Mouse (Mus musculus) liver, adult (tissue): ENCODE measurements at regions not wholly inside any gene's neighbourhood (a gene's known extent, or its start where the extent isn't known, plus 50 kb on each side); places are given as distances from the start of the nearest gene placed in this dataset.

Experiments used
- GATA4 ChIP-seq: IDR thresholded peaks from 2 replicates; pipeline ENCODE4 v1.6.1; 2014; ENCODE audit warnings: mild to moderate bottlenecking, low read length; ENCODE audit not compliant: insufficient replicate concordance

DNA sequence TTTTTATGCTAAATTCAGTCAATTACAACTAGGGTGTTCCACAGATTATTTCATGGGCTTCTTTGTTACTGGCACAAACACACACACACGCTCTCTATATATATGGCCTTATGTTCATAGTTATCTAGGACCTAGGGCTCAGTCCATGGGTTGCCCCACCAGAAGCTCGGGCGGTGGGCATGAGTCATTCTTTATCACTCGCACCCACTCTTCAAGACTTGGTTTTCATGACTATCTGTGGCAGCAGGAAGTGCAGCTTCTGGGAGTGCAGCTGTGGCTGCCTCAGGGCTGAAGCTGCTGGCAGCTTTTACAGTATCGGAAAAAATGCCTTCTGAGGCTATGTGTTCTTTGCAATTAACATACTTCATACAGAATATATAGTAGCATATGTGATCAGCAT, 198.7 kb downstream of the Ipo11 start:
- TF ChIP-seq GATA4 = no peak

DNA sequence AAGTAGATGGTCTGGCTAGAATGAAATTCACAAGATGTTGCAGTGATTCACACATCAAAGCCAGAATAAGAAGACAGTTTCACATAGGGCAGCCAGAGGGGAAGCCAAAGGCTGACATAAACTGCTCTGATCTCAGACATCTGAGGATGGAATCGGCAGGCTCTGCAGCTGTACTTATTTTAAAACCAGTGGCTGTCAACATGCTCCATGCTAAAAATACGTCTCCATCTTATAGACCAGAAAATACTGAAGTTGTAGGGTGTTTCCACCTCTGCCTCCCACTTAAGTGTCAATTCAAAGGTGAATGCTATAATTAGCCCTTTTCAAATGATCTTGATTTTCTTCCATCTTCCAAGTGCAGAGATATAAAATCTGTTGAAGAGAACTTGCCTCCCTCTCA, 202.4 kb downstream of the Ipo11 start:
- no peak for TF ChIP-seq GATA4

DNA sequence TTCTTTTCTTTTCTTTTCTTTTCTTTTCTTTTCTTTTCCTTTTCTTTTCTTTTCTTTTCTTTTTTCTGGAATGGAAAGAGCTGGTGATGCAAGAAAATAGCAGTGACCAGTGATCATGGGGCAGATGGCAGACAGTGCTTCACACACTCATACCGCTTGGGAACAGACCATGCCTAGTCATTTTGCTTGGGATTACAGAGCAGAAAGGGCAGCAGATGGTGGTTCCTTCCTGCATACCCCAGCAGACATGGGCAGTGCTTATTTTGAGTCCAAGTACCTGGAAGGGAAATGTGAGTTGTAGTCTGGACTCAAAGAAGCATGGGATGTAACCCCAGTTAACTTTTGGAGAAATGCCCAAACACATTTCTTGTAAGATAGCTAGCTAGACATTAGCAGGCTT, 203.9 kb downstream of the Ipo11 start:
- no peak for TF ChIP-seq GATA4

DNA sequence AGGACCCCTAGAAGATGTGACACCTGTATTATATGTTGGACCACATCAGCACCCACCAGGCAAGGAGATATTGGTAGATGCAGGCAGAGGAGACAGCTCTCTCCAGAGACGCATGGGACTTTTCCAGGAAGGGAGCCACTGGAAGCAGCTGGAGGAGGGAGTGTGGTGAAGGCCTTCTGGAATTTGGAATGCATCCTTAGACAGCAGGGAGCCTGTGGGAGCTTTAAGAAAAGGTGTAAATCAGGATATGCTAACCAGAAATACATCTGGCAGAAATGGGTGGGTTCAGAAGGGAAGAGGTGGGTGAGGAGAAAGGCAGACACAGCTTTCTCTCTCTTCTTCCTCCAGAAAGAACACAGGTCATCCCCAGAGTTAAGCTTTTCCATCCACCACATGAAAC, 213.4 kb downstream of the Ipo11 start:
- no peak for TF ChIP-seq GATA4

DNA sequence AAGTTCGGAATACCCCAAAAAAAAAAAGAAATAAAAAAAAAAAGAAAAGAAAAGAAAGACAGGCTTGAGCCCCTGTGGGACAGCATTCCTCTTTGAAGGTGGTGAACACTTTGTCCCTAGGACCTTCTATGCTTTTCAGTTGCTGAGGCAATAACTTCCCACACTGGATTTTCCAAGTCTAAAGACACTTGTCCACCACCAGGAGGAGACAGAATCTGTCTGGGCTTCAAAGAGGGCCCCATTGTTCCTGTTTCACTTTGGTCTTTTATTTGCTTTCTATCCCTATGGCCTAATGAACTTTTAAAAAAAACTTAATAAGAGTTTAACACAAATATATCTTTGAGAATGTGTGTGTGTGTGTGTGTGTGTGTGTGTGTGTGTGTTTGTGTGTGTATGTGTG, 215.6 kb downstream of the Ipo11 start:
- TF ChIP-seq GATA4 = no peak

DNA sequence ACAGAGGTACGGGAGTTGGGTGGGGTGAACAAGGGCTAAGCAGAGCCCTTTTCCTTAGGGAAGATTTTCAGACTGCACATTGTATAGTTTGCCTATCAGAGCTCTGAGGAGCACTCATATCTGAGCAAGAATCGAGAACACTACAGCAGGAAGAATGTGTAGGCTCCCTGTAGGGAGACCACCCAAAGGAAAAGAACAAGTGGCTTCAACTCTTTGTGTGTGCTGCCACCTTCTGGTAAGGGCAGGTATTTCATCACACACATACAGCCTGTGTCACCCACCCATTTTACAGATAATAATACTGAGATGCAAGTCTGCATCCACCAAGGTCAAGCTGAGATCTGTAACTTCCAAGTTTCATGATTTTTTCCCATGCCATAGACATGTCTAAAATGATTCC, 221.0 kb downstream of the Ipo11 start:
- no peak for TF ChIP-seq GATA4

DNA sequence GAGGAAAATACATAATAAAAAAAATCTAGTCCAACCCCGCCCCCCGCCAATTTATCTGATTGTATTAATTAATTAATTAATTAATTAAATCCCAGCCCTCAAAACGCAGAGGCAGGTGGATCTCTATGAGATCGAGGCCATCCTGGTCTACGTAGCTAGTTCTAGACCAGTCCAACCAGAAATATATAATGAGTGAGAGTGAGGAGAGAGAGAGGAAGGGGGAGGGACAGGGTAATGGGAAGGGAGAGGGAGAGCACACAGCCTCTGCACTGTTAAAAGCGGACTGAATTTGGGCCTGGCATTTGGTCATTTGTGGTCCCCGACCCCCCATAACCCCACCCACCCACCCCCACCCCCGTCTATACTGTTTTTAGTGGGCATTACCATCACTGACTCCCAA, 221.5 kb downstream of the Ipo11 start:
- TF ChIP-seq GATA4 = no peak

DNA sequence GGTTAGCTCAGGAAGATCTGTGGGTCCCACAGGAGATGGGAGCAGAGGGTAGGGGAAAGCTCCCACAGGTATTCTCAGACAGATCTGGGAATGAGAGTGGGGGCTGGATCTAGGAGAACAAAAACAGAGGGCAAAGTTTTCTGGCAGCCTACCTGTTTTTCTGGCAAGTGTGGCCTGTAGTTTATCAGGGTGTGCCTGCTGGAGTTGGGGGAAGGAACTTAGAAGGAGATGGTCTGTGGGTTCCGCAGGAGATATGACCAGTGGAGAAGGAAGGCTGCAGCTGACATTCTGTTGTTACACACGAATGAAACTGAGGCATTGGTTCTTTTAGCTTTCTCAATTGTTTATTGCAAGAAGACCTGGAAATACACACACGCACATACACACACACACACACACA, 226.2 kb downstream of the Ipo11 start:
- no peak for TF ChIP-seq GATA4

DNA sequence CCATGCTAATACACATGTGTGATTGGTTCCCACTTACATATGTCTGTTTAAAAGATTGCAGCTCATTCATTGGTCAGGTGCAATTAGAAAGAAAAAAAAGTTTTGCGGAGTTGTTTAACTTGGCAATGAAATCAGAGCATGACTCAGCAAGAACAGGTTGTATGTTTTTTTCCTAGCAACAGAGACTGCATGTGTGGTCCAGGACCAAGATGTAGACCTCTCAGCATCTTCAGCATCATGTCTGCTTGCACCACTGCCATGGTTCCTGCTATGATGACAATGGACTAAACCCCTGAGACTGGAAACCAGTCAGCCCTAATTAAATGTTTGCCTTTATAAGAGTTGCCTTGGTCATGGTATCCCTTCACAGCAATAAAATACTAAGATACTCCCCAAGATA, 236.4 kb downstream of the Ipo11 start:
- TF ChIP-seq GATA4 = no peak

DNA sequence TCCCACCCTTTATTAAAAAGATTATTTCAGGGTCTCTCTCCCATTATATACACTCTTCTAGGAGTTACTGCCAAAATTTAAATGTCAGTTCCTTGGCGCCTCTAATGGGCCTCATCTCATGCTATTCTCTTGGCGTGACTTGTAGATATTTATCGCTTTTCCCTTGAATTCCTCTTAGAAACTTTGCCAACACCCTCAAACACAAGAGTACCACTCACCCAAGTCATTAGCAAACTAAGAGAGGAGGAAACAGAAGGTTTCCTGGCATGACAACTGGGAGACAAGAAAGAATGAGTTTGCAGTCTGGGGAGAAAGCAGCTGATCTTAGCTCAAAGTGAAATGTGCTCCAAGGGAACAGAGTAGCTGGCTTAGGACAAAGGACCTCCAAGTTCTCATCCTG, 236.8 kb downstream of the Ipo11 start:
- no peak for TF ChIP-seq GATA4

DNA sequence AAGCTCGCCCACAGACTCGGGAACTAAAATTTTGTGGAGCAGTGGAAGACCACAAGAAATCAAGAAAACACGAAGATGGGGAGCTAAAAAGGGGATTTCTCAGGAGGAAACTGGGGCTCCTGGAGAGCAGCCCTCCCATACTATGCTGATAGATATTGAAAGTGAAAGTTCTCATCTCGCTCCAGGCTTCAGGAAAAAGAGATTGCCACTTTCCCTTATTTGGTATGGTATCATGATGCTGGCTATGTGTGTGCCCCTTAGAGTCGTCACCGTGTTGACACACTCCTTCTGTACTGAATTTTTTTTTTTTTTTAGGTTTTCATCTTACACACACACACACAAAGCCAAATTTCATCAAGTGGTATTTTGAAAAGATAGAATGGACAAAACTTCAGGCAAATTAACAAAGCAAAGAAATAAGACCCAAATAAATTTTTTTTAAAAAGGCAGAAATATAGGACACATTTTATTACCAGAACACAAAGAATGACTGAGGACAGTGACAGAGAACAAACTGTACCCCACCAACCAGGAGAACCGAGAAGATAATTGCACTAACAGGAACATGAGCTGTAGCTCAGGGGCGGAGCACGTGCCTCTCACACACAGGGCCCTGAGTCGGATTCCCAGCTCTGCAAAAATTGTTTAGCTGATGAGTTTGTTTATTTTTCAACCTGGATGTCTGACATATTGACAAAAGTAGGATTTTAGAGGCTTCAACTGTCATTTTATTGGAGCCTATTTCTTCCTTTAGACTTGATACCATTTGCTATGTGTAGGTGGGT, 244.8 kb downstream of the Ipo11 start:
- TF ChIP-seq GATA4 = no peak

DNA sequence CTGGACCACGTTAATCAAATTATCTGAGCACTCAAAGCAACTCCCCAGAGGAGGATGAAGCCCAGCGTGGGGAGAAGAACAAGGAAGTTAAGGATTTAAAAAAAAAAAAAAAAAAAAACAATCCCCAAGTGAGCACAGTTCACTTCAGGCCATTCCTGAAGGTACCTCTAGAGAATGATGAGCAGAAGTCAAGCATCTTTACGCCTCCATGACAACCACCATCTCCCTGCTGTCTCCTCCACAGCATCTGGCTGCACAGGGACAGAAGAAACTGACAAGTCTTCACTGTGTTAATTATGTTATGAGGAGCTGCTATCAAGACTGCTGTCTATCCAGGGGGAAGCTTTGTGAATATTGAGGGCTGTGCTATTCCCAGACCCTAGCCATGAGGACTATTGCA, 246.6 kb downstream of the Ipo11 start:
- no peak for TF ChIP-seq GATA4

DNA sequence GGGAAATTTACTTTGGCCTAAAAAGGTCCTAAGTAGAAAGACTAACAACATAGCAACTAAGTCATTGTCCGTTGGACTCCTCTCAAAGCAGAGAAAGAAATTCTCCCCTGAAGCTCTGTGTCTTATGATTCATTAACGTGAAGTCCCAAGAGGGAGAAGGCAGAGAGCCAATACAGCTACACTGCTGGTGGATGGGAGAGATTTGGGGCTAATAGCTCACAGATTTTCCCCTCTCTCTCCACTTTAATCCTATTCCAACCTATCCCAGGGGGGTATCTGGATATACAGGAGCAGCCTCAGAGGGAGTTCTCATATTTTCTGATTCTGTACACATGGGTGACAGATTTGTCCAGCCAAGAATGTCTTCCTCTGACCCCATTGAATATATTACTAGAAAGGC, 247.1 kb downstream of the Ipo11 start:
- no peak for TF ChIP-seq GATA4

DNA sequence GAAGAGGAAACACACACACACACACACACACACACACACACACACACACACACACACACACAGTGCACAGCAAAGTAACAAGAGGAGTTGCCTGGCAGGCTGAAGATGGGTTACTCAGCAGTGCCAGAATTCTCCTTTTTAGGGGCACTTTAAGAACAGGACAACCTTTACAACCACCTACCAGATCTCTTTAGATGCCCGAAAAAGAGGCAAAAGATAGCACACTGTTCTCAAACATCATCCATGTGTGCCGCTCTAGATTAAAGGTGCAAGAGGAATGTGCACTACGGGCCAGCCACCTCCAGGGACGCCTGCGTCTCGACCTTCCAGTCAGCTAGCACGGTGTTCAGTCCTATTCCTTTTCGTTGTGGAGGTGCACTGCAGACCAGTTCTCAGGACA, 247.7 kb downstream of the Ipo11 start:
- no peak for TF ChIP-seq GATA4

DNA sequence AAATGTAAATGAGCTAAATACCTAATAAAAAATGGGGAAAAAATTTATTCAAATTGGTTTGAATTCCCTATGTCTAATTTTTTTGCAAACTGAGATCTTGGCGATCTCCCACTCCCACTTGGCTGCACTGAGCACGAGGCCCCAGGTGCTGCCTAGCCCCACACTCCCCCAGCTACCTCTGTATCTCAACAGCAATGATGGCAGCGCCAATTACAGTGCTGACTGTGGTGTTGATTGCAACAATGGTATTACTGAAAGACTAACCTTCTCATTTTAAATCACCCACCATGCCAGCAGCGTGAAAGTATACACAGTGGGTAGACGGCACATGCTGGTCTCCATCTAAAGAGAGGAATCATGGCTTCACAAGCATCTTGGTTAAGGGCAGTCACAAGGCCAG, 267.1 kb downstream of the Ipo11 start:
- no peak for TF ChIP-seq GATA4

DNA sequence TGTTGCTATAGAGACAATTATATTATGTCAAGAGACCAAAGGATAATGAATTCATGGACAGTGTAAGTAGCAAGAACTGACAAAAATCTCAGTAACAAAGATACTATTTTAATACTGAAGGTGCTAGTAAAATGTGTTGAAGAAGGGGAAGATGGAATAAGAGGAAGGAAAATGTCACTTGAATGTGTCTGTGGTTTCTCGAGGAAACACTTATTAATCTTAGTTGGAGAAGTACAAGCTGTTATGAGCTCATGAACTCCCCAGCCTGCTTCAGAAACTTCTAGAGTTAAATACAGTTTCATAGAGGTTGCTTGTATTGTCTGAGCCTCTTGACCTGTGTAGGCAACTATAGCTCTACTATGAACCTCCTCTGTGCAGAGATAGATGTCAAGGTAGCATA, 274.6 kb downstream of the Ipo11 start:
- TF ChIP-seq GATA4 = no peak

DNA sequence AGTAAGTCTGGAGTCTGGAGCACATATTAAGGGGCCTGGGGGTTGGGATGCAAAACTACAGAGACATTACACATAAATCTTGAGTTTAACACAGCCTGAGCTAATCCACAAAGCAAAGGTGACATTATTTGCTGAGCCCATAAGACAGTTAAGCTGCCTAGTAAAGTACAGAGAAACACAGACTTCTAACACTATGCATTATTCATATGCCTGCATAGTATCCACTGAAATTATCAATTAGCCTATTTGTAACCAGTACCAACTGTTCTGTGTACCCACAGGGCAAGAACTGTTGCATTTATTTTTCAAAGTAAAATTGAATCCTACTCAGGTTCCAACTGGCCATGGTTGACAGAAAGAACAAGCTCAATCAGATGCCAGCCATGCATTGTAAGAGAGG, 287.4 kb downstream of the Ipo11 start:
- TF ChIP-seq GATA4 = no peak

DNA sequence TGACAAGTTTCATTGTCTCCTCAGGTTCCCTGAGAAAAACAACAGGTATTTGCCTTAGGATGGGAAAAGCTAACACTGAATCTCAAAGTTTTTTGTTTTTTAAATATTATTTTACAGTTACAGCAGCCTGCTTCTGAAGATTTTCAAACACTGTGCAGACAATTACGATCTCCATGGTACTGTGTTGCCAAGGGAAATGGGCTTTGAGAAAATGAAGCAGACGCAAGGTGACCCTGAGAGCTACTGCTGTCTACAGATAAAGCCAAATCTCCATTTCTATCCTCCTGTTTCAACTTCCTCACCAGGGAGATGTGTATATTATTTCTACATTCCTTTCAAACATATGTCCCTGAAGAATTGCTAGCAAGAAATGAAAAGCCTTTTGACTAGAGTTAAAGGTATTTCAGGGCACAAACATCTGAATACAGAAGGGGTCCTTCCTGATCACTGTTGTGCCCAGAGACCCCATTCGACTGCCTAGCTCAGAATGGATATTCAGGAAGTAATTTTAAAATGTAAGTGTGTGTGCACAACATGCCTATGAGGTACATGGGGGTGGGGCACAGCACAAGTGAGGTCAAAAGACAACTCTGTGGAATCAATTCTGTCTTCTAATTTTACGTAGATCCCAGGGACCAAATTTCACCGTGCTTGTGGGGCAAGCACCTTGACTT, 293.3 kb downstream of the Ipo11 start:
- no peak for TF ChIP-seq GATA4
